Mouse (Mus musculus) embryonic facial prominence, embryonic 14.5 days (tissue): ENCODE results near the gene Galt. TPM values are rescaled to one million over a fixed set of nuclear protein-coding genes. Genes with fewer than 3 reads are reported as not detected.

ENCODE experiments used
- ATAC-seq: fragments of 200-750 bp; cut with Nextera tagmentation; 2 replicates; pipeline ENCODE4 v1.8.0; 2017; ENCODE audit warnings: low read depth, moderate number of reproducible peaks, moderate TSS enrichment
- DNase-seq: peaks from one replicate; pipeline ENCODE4 v3.0.0-alpha.2; 2015; ENCODE audit warnings: low spot score
- H3K27ac ChIP-seq: fragments of 300-500 bp; sonication (generic); replicated peaks from 2 replicates; pipeline ENCODE4 v1.5.1; 2014; ENCODE audit warnings: low read depth, mild to moderate bottlenecking, low read length, moderate library complexity
- H3K27me3 ChIP-seq: fragments of 300-500 bp; sonication (generic); replicated peaks from 2 replicates; pipeline ENCODE4 v1.6.1; 2014; ENCODE audit warnings: low read length; ENCODE audit not compliant: control insufficient read depth, insufficient read depth
- H3K36me3 ChIP-seq: fragments of 300-500 bp; sonication (generic); 2 replicates; pipeline ENCODE4 v1.6.1; 2014; ENCODE audit warnings: low read length, mixed read lengths; ENCODE audit not compliant: control insufficient read depth, insufficient read depth
- H3K4me1 ChIP-seq: fragments of 300-500 bp; sonication (generic); 2 replicates; pipeline ENCODE4 v1.6.1; 2014; ENCODE audit warnings: antibody characterized with exemption, low read length; ENCODE audit not compliant: control insufficient read depth, insufficient read depth
- H3K4me2 ChIP-seq: fragments of 300-500 bp; sonication (generic); 2 replicates; pipeline ENCODE4 v1.6.1; 2014; ENCODE audit warnings: low read depth, mild to moderate bottlenecking, low read length, moderate library complexity, mixed read lengths
- H3K4me3 ChIP-seq: fragments of 300-500 bp; sonication (generic); 2 replicates; pipeline ENCODE4 v1.5.1; 2014; ENCODE audit warnings: low read depth, mild to moderate bottlenecking, low read length
- H3K9ac ChIP-seq: fragments of 300-500 bp; sonication (generic); 2 replicates; pipeline ENCODE4 v1.6.1; 2014; ENCODE audit warnings: low read depth, mild to moderate bottlenecking, low read length, moderate library complexity, mixed read lengths
- H3K9me3 ChIP-seq: fragments of 300-500 bp; sonication (generic); 2 replicates; pipeline ENCODE4 v1.6.1; 2016; ENCODE audit warnings: low read length; ENCODE audit not compliant: control insufficient read depth
- WGBS: fragments of 180-500 bp; shearing (Covaris S2); extraction: QIAGEN DNeasy Blood & Tissue Kit; methylation state at CpG from one replicate; pipeline ENCODE4 v1.1.7; 2014; 5-methylcytosine and 5-hydroxymethylcytosine counted together
- polyA plus RNA-seq: library from polyadenylated mRNA; unstranded; fragments of >200 nt; fragmentation: Nextera tagmentation; extraction: Ambion mirVana; gene quantifications from 2 replicates; pipeline ENCODE4 v1.2.1, GENCODE M21; 2014

Galt gene
- polyA plus RNA-seq, 1 experiment from 2014 or later: 35.1 TPM

DNA sequence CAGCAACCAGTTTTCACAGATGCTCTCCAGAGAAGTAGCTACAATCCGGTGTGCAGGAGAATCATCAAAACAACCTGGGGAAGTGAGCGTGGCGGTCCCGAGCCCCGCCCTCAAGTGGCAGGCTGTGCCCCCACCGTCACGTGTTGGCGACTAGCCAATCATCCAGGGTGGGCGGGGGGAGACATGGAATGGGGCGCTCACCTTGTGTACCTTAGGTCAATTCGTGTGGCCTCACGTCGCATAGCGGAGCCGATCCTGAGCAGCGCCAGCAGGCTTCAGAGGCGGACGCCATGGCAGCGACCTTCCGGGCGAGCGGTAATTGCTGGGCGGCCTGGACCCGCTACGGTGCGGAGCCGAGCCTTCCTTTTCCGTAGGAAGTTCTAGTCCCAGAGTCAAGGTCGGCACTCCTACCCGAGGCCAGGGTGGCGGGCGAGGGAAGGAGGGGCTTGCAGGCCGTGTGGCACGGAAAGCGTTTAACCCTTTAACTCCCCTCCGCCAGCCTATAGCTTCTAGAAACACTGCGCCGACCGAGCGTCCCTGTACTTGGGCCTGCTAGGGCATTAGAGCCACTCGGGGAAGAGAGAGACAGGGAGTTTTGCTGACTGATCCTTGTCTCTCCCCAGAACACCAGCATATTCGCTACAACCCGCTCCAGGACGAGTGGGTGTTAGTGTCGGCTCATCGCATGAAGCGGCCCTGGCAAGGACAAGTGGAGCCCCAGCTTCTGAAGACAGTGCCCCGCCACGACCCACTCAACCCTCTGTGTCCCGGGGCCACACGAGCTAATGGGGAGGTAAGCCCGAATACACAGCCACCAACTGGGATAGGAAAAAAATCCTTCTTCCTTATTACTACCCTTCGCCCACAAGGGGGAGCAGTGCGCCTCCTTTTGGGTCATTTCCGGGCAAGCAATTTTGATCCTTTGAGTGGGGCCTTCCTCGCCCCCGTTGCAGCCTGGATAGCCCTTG is 594 bp downstream of the Galt start, which contains the start of gene Sigmar1:
Gene Sigmar1, minus strand, starts transcription at position 820 of the 968 bp plus-strand sequence.
- peak within 1 kb of the TSS; percentile 79 for H3K4me3 ChIP-seq
- WGBS: under 1% methylated on average over 48 of the region's 57 CpGs
- peak within 1 kb of the TSS; percentile 82 for H3K9ac ChIP-seq
- no peaks in the 10 kb centered on the region for H3K27me3 ChIP-seq
- peak within 1 kb of the TSS; percentile 93 for H3K4me2 ChIP-seq
- ATAC-seq: peak; percentile 74
- peaks cover 8% of the 10 kb centered on the region for H3K4me1 ChIP-seq
- DNase-seq: peak; percentile 89
- H3K36me3 ChIP-seq: 0 out of 2 replicates have a peak, but pooled peaks cover 6% of the 10 kb centered on the region
- no peaks in the 10 kb centered on the region for H3K9me3 ChIP-seq
- peak within 1 kb of the TSS; percentile 89 for H3K27ac ChIP-seq

DNA sequence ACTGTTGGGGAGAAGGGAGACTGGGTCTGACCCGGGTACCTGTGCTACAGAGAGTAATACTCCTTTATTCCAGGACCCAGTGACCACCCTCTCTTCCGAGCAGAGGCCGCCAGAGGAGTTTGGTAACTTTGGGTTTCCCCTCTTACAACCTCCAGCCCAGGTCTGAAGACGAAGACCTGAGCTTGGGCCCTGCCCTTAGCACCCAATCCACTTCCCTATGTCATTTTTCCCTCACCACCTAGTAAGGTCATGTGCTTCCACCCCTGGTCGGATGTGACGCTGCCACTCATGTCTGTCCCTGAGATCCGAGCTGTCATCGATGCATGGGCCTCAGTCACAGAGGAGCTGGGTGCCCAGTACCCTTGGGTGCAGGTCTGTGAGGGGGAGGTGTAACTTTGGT is 1.4 kb downstream of the Galt start:
- Histone ChIP-seq H3K4me2 (peak overlapping the region; percentile 93), H3K27ac (peak overlapping the region; percentile 89; the same call in 1 of the 2 replicates), H3K4me3 (peak overlapping the region; percentile 79), H3K27me3 (no peaks in the 10 kb centered on the region), H3K36me3 (0 out of 2 replicates have a peak, but pooled peaks cover 6% of the 10 kb centered on the region), H3K4me1 (peaks cover 13% of the 10 kb centered on the region), H3K9me3 (no peaks in the 10 kb centered on the region), H3K9ac (peak overlapping the region; percentile 82)
- WGBS: 77% methylated on average over 8 of the region's 8 CpGs
- ATAC-seq: no peak
- DNase-seq: no peak

DNA sequence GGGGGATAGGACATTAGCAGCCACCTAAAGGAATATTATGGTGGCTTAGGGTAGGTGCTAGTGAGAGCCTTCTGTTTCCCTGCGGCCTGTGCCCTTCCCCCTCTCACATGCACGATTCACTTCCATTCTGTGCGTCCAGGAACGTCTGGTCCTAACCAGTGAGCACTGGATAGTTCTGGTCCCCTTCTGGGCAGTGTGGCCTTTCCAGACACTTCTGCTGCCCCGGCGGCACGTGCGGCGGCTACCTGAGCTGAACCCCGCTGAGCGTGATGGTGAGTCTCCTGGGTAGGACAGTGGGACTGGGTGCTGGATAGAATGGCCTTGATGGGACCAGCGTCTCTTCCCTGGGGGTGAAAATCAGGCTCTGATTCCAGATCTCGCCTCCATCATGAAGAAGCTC is 2.3 kb downstream of the Galt start:
- ATAC-seq (no peak), DNase-seq (no peak)
- Histone ChIP-seq H3K9me3 (no peaks in the 10 kb centered on the region), H3K4me2 (no peak overlapping the region), H3K4me3 (no peak overlapping the region), H3K27me3 (no peaks in the 10 kb centered on the region), H3K27ac (no peak overlapping the region), H3K9ac (no peak overlapping the region), H3K4me1 (peaks cover 16% of the 10 kb centered on the region), H3K36me3 (0 out of 2 replicates have a peak, but pooled peaks cover 6% of the 10 kb centered on the region)
- 93% methylated on average over 13 of the region's 13 CpGs for WGBS

DNA sequence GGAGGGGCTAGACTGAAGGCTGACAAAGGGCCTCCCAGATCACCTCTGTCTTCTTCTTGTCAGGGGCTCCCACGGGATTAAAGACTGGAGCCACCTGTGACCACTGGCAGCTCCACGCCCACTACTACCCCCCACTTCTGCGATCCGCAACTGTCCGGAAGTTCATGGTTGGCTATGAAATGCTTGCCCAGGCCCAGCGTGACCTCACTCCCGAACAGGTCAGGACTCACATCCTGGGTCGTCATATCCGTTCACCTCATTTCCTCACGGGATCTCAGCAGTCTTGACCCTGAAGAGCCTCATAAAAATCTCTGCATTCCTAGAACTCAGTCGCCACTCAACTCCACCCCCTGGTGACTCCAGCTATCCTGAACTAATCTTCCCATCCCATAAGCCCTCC is 3.0 kb downstream of the Galt start:
- H3K27ac ChIP-seq: no peak overlapping the region
- no peak overlapping the region for H3K4me3 ChIP-seq
- no peak overlapping the region for H3K9ac ChIP-seq
- H3K4me2 ChIP-seq: no peak overlapping the region
- WGBS: 78% methylated on average over 11 of the region's 11 CpGs
- H3K9me3 ChIP-seq: no peaks in the 10 kb centered on the region
- H3K4me1 ChIP-seq: peaks cover 16% of the 10 kb centered on the region
- DNase-seq (no peak), ATAC-seq (no peak)
- 0 out of 2 replicates have a peak, but pooled peaks cover 6% of the 10 kb centered on the region for H3K36me3 ChIP-seq
- H3K27me3 ChIP-seq: no peaks in the 10 kb centered on the region

DNA sequence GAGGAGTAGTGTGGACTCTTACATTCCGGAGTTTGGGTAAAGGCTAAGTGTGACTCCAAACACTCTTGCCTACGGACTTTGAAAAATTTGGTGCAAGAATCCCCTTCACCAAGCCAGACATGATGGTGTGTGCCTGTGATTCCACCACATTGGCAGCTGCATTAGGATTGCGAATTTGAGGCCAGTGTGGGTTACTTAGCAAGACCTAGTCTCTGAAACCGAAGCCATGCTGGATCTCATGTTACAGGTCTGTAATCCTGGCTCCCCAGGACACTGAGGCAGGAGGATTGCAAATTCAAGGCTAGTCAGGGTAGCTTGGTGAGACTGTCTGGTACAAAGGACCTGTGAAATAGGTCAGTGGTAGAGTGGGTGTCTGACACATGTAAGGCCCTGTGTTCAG is 3.7 kb downstream of the Galt start:
- DNase-seq: no peak
- 82% methylated on average over 4 of the region's 4 CpGs for WGBS
- no peak overlapping the region for H3K4me2 ChIP-seq
- no peak overlapping the region; the same call in 1 of the 2 replicates for H3K27ac ChIP-seq
- peaks cover 16% of the 10 kb centered on the region for H3K4me1 ChIP-seq
- no peaks in the 10 kb centered on the region for H3K27me3 ChIP-seq
- ATAC-seq: no peak
- H3K9ac ChIP-seq: no peak overlapping the region
- H3K9me3 ChIP-seq: no peaks in the 10 kb centered on the region
- H3K36me3 ChIP-seq: 0 out of 2 replicates have a peak, but pooled peaks cover 6% of the 10 kb centered on the region
- no peak overlapping the region for H3K4me3 ChIP-seq

DNA sequence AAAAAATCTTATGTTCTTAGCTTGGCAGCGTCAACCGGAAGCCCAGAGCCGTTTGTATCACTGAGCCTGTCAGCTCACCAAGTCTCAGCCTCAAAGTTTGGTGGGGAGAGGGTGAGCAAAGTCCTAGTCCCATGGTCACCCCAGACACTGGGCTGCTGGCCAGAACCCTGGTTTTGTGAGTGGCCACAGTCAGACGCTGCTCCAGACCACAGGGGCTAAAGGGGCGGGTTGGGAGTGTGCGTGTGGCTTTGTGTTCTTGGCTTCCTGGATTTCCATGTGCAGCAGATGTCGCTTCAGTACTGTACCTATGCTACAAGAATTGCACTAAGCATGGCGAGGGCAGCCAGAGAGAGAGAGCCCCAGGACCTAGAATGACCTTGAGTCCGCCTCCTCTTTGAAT is 4.2 kb downstream of the Galt start:
- Histone ChIP-seq H3K36me3 (0 out of 2 replicates have a peak, but pooled peaks cover 6% of the 10 kb centered on the region), H3K4me3 (no peak overlapping the region), H3K4me1 (peaks cover 16% of the 10 kb centered on the region), H3K9ac (no peak overlapping the region), H3K27ac (peak overlapping the region; percentile 97), H3K4me2 (no peak overlapping the region), H3K9me3 (no peaks in the 10 kb centered on the region), H3K27me3 (no peaks in the 10 kb centered on the region)
- no peak for ATAC-seq
- WGBS: 87% methylated on average over 9 of the region's 9 CpGs
- DNase-seq: peak; percentile 19

DNA sequence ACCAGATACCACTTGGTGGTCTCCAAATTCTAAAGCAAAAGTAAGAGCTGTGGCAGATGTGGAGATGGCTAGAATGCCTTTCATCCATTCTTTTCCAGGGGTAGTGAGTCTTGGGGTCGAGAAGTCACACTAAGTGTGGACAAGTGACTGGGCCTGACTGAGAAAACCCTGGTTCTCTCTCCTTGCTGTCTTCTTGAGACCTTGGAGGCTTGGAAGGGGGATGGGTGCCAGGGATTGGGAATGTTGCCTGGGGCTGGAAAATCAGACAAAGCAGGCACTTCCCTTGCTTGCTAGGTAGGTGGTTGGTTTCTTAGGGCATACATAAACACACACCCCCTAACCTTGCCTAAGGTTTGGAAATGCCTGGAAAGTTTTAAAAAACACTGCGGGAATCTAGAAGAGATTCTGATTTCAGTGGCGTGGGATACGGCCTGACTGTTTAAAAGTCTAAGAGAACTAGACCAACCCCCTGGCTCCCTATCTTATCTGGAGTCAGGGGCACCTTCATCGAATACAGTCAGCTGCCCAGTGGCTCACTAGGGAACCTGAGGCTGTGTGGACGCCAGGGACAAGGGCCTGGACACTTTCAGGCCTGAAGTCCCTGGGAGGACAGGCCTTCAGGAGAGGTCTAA is 4.7 kb downstream of the Galt start:
- H3K4me1 ChIP-seq: peaks cover 16% of the 10 kb centered on the region
- H3K4me3 ChIP-seq: peak overlapping the region; percentile 52
- H3K27ac ChIP-seq: peak overlapping the region; percentile 97
- DNase-seq (no peak), ATAC-seq (no peak)
- peak overlapping the region; percentile 69 for H3K4me2 ChIP-seq
- 0 out of 2 replicates have a peak, but pooled peaks cover 6% of the 10 kb centered on the region for H3K36me3 ChIP-seq
- H3K9me3 ChIP-seq: no peaks in the 10 kb centered on the region
- H3K9ac ChIP-seq: peak overlapping the region; percentile 63
- WGBS: 36% methylated on average over 6 of the region's 6 CpGs
- H3K27me3 ChIP-seq: no peaks in the 10 kb centered on the region

DNA sequence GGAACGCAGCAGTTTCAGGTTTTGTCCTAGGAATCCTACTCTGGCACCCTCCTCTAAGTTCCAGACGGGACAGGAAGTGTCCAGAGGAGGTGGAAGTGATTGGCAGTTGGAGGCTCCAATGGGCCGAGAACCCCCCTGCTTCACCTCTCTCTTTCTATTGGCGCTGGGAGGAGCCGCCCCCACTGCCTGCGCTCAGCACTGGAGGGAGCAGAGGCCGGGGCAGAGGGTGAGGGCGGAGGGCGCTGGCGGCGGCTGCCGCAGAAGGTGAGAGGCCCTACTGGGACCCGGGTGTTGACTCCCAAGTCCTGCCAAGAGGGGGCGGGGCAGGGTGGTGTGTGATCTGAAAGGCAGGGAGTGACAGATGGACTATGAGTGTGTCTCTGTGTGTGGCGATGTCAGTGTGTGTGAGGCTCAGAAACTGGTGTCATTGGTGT is 5.3 kb downstream of the Galt start:
- peak overlapping the region; percentile 97 for H3K27ac ChIP-seq
- H3K27me3 ChIP-seq: no peaks in the 10 kb centered on the region
- 0 out of 2 replicates have a peak, but pooled peaks cover 6% of the 10 kb centered on the region for H3K36me3 ChIP-seq
- peak overlapping the region; percentile 69 for H3K4me2 ChIP-seq
- H3K9me3 ChIP-seq: no peaks in the 10 kb centered on the region
- ATAC-seq (peak; percentile 91), DNase-seq (peak; percentile 96)
- under 1% methylated on average over 14 of the region's 15 CpGs for WGBS
- peaks cover 16% of the 10 kb centered on the region for H3K4me1 ChIP-seq
- H3K9ac ChIP-seq: peak overlapping the region; percentile 63
- H3K4me3 ChIP-seq: peak overlapping the region; percentile 52
